Mouse (Mus musculus) ovary, adult 18-20 months (tissue): ENCODE data around the gene Ctss.
A peak's percentile ranks its signal among the peaks of the same experiment; 100 is the strongest.

Experiments used
- DNase-seq: peaks from one replicate; pipeline ENCODE4 v3.0.0; 2022; ENCODE audit warnings: low spot score, mixed read lengths

The Ctss gene

DNA sequence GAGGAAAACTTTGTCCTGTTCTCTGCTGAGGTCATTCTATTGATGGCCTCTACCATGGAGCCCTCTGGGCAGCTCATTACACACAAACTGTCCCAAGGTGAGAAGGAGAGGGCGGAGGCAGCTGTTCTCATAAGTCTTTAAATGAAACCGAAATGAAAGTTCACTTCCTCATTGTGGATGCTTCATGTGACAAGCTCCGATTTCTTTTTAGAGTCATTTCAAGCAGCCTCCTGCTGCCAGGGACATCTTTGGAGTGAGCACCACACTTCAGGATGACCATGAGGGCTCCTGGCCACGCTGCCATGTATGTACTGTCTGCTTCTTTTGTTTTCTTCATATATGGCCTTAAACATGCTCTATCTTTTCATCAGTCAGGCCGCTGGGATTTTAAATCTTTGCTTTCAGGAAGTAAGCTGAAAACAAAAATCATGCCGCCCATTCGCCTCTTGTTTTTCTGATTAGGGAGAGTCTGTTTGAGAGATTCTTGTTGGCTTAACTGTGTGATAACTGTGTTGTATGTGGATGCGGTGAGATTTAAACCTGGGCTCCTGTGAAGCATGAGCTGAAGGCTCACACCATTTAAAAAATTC is at the start of gene Ctss:
TSS of gene Ctss (plus strand) at position 165 of the 590 bp plus-strand sequence.
- DNase-seq, result no peak

DNA sequence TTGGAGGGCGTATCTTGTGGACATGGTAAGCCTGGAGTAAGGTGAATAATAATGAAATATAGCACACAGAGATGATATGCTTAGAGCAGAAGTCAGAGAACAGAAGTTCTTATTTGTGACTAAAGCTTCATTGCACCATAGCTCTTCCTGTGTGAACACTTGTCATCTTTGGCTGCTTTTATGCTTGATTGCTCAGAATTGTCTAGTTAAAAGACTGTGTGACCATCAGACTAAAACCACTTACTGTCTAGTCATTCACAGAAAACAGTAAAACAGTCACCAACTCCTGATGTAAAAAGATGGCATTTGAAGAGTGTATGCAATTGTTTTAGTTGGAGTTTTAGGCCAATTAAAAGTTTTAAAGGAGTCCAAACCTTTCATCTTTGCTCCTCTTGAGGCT is 47.6 kb upstream of the Ctss start:
- DNase-seq, result no peak

DNA sequence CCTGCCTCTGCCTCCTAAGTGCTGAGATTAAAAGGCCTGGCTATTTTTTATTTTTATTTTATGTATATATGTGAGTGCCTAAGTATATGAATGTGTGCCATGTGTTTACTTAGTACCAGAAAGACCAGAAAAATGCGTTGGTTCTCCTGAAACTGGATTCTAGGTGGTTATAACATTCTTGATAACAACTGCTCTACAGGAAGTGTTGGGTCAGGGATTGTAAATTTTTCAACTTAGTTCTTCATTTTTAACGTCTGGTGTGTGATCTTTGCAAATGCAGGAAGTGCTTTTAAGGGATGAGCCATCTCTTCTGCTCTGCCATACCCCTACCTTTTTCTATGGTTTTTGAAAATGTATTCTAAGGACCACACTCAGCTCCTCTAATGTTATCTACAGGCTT is 40.2 kb upstream of the Ctss start:
- no peak for DNase-seq

DNA sequence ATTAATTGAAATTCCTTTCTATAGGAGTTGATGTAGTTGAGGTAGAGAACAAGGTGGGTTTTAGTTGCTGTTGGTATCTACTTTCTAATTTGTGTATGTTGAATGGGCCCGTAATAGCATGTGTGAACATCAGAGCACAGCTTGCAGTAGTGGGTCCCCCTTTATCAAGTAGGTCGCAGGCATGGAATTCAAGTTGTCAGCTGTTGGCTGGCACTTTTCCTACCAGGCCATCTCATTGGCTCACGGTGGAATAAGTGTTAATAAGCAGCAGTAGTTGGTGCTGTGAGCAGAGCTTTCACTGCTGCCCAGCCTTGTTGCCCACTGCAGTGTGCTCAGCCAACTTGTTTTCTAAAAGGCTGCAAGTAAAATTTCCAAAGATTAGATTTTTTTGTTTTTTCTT is 37.9 kb upstream of the Ctss start:
- no peak for DNase-seq

DNA sequence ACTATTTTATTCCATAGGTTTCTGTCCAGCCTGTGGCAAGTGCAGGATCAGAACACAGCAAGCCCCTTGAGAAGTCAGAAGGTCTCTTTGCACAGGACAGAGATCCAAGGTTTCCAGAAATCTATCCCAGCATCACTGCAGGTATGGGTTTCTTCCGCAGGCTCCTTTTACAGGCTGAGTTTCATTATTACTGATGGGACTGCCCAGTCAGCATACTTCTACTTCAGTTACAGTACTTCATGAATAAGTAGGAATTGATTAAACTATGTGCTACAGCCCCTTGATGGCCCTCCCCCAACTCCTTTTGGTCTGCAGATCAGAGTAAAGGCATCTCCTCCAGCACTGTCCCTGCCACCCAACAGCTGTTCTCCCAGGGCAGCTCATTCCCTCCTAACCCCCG is 36.3 kb upstream of the Ctss start:
- DNase-seq, result no peak

DNA sequence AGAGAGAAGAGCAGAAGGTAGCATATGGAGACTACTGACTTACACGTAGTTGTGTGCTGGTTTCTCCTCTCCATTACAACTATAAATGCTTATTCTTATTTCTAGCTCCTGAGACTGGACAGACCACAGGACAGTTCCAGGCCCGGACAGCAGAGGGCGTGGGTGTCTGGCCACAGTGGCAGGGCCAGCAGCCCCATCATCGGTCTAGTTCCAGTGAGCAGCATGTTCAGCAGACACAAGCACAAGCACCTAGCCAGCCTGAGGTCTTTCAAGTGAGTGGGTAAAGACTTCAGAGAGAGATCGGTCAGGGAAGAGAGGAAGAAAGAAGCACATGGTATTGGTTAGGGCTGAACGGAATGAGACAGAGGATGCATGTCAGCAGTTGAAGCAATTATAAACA is 32.2 kb upstream of the Ctss start:
- no peak for DNase-seq

DNA sequence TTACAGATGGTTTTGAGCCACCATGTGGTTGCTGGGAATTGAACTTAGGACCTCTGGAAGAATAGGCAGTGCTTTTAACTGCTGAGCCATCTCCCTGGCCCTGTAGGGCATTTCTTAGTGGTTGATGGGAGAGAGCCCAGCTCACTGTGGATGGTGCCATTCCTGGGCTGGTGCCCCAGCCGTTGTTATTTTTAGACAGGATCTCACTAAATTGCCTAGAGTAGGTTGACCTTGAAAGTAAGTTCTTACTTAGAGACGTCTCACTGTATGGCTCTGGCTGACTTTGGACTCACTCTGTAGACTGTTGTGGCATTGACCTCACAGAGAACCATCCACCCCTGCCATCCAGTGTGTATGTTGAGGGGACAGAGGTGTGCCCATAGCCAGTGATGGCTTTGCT is 28.4 kb upstream of the Ctss start:
- DNase-seq, result no peak

DNA sequence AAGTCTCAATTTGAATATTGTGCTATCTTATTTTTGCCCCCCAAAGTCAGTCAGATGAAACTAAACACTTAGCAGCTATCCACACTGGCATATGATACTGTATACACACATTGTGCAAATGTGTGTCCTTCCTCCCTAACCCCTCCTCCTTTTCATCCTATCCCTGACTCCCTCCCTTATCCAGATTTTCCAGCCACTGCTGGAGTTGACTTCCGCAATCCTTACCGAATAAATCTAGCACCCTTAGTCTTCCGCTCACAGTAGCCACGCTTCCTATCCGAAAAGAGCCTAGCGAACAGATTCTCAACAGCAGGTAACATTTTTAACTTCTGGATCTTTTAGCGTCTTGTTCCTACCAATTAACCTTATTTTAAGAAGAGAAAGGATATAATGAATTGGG is 27.6 kb upstream of the Ctss start, which contains the start of gene Ctsk:
TSS of gene Ctsk (plus strand) at position 233 of the 400 bp plus-strand sequence.
- no peak for DNase-seq

DNA sequence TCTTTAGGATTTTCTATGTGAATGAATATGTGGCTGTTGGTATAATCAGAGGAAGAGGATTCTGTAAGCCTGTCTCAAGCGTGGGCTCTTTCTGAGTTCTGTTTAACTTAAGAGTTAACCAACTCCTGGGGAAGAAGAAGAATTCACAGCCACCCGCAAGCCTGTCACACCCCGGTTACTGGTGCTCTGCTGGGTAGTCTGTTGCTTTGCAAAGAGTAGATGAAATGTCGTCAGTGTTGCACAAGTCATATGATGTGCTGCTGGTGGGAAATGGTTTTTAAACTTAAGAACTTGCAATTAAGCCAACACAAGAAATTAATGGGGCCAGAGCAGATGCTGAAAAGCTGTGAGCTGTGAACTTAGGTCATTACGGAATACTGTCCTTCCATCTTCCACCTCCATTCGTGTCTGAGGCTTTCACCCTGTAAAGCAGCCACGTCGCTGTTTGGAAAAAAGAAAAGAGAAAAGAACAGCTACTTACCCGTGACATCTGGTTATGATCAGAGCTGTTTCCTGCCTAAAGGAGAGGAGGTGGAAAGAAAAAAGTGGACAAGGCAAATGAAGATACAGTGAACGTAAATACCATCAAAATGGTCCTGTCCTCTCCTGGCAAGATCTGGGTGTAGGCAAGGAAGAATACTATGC is 27.0 kb upstream of the Ctss start:
- DNase-seq, result no peak

DNA sequence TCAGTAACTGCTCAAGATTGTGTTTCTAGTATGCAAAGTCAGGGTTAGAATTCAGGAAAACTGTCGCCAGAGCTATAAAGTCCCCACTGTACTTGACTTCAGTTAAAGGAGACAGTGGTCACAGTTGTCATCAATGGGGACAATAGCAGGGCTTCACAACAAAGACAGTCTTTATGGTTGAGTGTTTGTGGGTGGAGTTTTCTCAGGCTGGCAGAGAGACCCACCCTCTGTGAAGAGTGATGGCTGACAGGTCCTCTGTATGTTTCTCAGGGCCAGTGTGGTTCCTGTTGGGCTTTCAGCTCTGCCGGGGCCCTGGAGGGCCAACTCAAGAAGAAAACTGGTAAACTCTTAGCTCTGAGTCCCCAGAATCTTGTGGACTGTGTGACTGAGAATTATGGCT is 24.3 kb upstream of the Ctss start:
- DNase-seq, result no peak

DNA sequence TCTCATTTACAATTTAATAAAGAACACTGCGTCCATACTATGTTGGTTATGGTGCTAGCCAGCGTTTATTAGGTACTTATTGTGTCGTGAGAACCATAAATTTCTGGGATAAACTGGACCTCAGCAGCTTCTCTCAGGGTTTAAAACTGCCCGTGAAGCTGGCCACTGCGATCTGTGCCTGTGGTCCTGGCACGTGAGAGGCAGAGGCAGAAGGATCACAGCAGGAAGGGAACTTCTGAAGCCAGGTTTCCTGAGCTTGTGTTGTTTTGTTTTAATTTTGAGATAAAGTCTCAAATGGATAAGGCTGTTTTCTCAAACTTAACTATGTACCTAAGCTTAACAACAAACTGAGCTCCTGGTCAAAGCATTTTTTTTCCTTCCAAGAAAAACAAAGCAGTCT is 17.2 kb upstream of the Ctss start:
- DNase-seq, result no peak

DNA sequence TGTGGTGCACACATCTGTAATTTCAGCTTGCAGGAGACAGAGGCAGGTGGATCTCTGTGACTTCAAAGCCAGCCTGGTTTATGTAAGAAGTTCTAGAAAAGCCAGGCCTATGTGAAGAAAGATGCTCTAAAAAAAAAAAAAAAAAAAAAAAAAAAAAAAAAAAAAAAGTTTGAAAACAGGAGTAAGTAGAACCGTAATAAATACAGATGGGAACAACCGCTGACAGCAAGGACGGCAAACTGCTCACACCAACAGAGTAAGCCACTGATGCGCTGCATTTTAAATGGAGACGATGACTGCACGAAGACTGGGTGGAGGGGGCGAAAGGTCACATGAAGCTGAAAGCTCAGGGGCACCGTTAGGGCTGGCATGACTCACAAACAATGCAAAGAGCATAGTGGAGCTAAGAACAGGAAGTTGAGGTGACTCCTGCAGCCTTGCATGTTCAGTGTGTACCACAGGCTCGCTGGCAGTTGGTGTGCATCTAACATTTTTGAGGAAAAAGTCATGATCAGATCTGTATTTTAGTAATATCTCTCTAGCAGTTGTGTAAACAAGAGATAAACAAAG is 14.9 kb upstream of the Ctss start:
- DNase-seq, result no peak

DNA sequence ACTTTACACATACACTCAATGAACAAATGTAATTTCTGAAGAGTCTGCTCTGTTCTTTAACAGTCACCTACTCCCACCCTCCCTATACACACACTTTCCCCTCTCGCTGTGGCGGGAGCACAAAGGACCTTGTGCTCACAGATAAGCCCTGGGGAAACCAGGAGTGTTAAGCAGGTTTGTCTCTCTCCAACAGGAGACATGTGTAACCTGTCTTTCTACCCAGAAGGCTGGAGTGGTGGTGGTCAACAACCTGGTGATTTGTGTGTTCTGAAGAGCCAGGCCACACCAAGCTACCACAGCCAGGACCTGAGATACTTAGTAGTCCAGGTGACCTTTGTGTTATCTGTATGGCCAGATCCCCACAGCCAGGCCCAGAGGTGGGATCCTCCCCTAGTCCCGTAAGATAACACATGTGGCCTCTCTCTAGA is 10.0 kb upstream of the Ctss start:
- no peak for DNase-seq

DNA sequence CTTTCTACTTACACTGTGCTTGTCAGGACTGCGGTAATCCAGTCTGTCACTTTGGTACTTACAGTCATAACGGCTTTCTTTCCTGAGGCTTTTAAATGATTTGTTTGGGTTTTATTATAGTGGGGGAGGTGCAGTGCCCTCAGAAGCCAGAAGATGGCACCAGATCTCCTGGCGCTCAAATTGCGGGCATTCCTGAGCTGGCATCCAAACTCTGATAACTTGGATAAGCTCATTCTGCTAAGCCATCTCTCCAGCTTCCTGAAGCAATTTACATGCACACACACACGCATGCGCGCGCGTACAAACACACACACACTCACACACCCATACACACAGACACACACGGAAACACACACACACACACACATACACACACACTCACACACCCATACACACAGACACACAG is 9.1 kb upstream of the Ctss start:
- DNase-seq, result peak; percentile 19

DNA sequence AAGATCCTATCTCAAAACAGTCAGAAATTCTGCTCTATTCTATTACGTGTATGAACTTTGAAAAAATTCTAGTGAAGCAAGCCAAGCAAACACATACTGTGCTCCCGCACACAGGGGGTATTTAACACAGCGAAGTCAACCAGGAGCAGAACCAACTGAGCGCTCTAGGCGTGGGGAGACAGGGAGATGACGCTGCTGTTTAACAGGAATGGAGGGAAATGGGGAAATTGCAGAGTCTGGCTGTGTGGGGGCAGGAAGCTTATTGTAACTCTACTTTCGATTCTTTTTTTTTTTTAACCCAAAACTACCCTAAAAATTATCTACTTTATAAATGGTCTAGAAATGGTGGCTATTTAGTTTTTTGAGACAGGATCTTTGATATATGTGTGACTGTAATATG is 7.7 kb upstream of the Ctss start:
- DNase-seq, result no peak

DNA sequence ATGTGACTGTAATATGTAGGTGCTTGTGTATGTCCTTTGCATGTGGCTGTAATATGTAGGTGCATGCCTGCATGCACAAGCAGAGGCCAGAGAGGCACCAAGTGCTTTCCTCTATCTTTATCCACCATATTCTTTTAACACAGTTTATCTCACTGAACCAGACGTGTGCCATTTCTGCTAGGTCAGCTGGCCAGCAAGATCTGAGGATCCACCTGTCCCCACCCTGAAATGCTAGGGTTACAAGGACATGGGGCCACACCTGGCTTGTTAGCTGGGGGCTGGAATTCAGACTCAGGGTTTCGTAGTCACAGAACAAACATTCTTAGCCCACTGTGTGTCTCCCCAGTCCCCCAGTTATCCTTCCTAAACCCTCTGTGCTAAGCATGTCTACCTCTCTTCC is 7.3 kb upstream of the Ctss start:
- DNase-seq, result no peak

DNA sequence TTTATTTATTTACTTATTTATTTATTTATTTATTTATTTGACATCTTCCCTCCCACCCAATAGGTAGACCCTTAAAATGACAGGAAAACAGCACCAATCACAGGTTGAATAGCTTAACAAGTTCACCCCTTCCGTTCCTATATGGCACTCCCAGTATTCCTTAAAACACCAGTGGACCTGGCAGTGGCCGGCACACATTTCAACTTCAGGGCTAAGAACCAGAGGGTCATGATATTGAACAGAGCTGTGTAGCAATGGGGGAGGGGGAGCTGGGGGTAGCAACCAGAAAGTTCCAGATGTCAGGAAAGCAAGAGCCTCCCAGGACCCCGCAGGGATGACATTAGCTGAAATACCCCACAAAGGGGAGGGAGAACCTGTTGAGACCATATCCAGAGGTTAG is 6.5 kb upstream of the Ctss start:
- DNase-seq, result no peak

DNA sequence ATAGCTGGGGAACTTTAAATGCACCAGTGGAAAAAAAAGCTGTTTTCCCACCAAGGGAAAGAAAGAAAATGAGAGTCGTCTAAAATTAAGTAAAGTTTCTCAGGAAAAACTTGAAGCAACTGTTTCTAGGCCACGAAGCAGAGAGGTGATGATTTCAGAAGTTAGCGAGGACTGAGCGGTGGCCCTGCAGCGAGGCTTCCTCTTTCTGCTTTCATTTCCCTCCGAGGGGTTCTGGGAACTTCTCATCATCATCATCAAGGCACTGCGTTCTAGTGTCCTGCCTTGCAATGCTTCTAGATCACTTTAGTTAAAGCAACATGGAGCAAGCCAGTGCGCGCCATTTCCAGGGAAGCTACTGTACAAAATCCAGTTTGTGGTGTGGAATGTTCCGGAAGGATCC is 5.4 kb upstream of the Ctss start:
- no peak for DNase-seq

DNA sequence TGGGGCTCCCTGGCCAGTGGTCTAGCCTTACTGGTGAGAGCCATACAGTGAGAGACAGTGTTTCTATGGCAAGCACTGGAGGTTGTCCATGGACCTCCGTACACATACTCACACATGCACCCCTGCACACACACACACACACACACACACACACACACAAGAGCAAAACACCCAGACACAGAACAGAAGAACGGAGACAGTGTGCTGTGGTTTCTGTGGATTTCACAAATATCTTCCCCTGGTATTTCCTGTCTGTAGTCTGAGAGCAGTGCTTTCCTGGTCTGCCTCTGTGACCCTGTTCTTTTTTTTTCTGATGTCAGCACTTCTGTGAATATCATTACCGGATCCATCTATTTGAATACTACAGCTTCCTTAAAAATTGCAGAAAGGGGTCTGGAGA is 2.9 kb upstream of the Ctss start:
- no peak for DNase-seq

DNA sequence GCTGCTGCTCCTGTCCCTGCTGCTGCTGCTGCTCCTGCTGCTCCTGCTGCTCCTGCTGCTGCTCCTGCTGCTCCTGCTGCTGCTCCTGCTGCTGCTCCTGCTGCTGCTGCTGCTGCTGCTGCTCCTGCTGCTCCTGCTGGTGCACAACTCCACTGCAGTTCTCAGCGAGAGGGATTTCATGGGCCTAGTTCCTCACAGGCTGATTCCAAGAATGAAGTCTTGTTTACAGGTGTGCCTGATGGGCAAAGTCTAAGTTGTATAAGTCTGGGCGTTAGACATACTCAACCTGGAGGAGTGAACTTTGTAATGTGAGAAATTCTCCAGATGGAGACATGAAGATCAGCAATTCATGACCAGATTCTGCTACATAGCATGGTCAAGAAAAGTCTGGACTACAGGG is 1.9 kb upstream of the Ctss start:
- no peak for DNase-seq

DNA sequence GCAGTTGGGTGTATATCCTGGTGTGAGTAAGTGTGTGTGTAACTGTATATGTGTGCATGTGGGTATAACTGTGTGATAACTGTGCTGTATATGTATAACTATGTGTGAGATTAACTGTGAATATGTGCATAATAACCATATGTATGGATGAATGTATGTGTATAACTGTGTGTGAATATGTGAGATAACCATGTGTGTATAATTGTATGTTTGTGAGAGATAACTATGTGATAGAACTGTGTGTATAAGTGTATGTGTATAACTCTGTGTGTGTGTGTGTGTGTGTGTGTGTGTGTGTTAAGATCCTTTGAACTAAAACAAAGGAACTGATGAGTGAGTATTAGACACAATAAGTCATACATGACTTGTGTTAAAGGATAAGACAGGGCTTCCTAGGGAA is 475 bp upstream of the Ctss start:
- no peak for DNase-seq

DNA sequence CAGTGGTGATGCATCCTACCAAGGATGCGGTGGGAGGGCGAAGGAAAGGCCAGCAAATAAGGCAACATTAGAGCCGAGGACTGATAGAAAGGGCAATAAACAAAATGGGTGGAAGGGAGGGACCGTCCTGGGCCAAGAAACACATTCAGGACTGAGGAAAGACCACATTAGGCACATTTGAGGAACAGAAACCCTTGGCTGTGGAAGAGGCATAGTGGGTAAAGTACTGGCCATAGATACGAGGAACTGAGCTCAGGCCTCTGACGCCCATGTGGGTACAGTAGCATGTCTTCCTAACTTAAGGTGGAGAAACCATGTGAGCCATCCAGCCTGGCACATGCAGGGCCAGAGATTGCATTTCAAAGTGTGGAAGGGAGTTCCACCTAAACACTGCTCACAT is 3.2 kb downstream of the Ctss start:
- DNase-seq, result no peak

DNA sequence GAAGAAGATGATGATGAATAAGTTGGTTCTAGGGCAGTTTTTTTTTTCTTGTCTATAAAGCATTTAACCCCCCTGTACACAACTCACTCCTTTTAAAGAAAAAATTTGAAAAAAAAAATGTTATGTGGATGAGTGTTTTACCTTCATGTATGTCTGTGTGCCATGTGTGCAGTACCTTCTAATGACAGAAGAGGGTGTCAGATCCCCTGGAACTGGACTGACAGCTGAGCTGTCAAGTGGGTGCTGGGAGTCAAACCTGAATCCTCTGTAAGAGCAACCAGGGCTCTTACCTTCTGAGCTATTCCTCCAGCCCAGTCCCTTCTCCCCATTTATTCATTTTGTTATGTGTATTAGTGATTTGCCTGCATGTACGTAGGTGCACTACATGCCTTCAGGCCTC is 4.4 kb downstream of the Ctss start:
- no peak for DNase-seq

DNA sequence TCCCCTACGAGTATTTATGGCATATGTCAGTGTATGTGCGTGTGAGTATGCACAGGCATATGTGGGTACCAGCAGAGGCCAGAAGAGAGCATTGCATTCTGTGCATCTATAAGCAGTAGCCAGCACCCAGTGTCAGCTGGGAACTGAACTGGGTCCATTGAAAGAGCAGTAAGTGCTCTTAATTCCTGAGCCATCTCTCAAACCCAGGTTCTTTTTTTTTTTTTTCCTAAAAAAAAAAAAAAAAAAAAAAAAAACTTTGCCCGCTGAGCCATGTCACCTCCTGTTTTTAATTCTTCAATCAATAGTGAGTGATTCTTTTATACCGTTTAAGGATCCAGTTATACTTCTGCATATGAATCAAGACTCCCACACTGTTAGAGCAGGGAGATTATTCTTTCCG is 6.8 kb downstream of the Ctss start:
- DNase-seq, result no peak
